In the genomic region with DNA sequence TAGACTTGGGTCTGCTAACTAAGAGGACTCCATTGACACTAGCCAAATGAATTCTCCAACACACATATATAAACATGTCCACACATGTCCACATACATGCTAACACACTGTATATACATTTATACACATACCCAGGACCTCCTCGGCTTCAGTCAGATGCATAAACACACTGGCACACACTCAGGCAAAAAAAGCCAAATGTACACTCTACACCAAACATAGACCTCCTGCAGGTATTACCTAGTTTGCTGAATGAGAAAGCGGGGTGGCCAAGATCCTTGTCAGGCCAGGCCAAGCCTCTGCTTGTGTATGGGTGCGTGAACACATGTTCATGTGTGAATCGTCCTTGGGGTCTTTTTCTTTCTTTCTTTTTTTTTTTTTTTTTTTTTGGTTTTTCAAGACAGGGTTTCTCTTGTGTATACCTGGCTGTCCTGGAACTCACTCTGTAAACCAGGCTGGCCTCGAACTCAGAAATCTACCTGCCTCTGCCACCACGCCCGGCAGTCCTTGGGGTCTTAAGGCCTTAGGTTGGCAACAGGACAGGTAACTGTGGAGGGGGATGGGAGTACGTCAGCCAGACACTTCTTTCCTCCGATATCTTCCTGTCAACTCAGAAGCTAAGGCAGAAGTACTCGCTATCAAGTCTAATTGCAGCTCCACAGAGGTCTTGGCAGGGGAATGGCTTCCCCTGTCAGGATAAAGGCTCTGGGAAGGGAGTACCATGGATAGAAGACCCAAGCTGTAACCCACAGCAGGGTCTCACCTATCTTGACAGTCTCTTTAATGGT, we compare ENCODE assay signal across 20 mouse cellular contexts. TPM values are rescaled to one million over a fixed set of nuclear protein-coding genes. Genes with fewer than 3 reads are reported as not detected.
DNase-seq lines count a peak whose midpoint lies in the region; ATAC-seq and TF ChIP-seq lines count a peak whose summit lies in the region.
"Had no signal": no experiment of that assay in that cellular context is flagged by ENCODE, and none has a peak within 500 bp of the region (broad histone marks: within the 10 kb centered on the region; RNA-seq: fewer than 3 reads in every experiment).

No protein-coding gene starts in this region.

- no peak for TF ChIP-seq CTCF in liver, adult 2 months (IDR thresholded peaks at IDR 0.05; ENCODE audit: low read depth, low read length)
- no peak for TF ChIP-seq CTCF in CH12.LX (conservative IDR thresholded peaks at IDR 0.05 in 1 of 2, IDR thresholded peaks at IDR 0.05 in 1 of 2; ENCODE audit: low read depth in 2 of 2, low read length in 2 of 2)

- no peak for TF ChIP-seq EP300 in CH12.LX (IDR thresholded peaks at IDR 0.05; ENCODE audit: low read length)

- no peak for TF ChIP-seq POLR2A in liver, adult 2 months (IDR thresholded peaks at IDR 0.05; ENCODE audit: extremely low read depth, insufficient read depth, low read length)
- TF ChIP-seq POLR2A in CH12.LX (IDR thresholded peaks at IDR 0.05; ENCODE audit: low read depth, low read length), result no peak

- no peak for DNase-seq in liver, adult 2 months (ENCODE audit: extremely low read depth, low read depth, low spot score)
- DNase-seq in liver, embryonic 11.5 days (ENCODE audit: low spot score), result no peak
- DNase-seq in CH12.LX (ENCODE audit: extremely low read depth), result no peak
- DNase-seq in ES-E14 (ENCODE audit: low read depth, low spot score), result no peak
- no peak for DNase-seq in lung, adult 18-20 months
- no peak for DNase-seq in gastrocnemius, adult 18-20 months (ENCODE audit: low spot score)
- DNase-seq: adrenal gland, postnatal 14 days; cerebellum, adult 11-12 months; cerebellum, adult 9-10 months; cerebellum, postnatal 25 days; gastrocnemius, postnatal 10 days; heart, adult 2 months had no signal

- no peaks in the 10 kb centered on the region for H3K79me2 ChIP-seq in liver, adult 2 months (ENCODE audit: control insufficient read depth, insufficient read depth, low read length)
- H3K79me2 ChIP-seq in CH12.LX (replicated peaks; ENCODE audit: control insufficient read depth, extremely low read depth, insufficient read depth, poor library complexity, severe bottlenecking), result no peaks in the 10 kb centered on the region

- H3K4me1 ChIP-seq in liver, adult 2 months (ENCODE audit: control insufficient read depth, insufficient read depth, low read length), result peaks cover 14% of the 10 kb centered on the region
- peaks cover 7% of the 10 kb centered on the region for H3K4me1 ChIP-seq in liver, embryonic 11.5 days (replicated peaks; ENCODE audit: control insufficient read depth, insufficient read depth, low read length)
- H3K4me1 ChIP-seq in CH12.LX (ENCODE audit: control insufficient read depth in 1 of 2, insufficient read depth in 2 of 2) (no peaks in the 10 kb centered on the region), ES-E14 (ENCODE audit: control insufficient read depth in 2 of 2, insufficient read depth in 2 of 2, low read length in 2 of 2, poor library complexity in 1 of 2) (peaks cover 3 to 23% of the 10 kb centered on the region in 2 experiments; a peak in 2 of 4 replicates)
- peaks cover 3% of the 10 kb centered on the region for H3K4me1 ChIP-seq in liver, embryonic 16.5 days (ENCODE audit: control insufficient read depth, low read depth, low read length)
- H3K4me1 ChIP-seq: embryonic facial prominence, embryonic 12.5 days; forebrain, embryonic 15.5 days; hindbrain, embryonic 15.5 days had no signal

- dilution Hi-C loops in CH12.LX (cut with MboI; ENCODE audit: extremely low pct_ligation_motif_present, extremely low pct_unique_long_range_greater_than_20kb, low sequenced_read_pairs), result no loop called here

- no peak overlapping the region for H3K9ac ChIP-seq in liver, adult 2 months (ENCODE audit: low read depth, low read length)
- H3K9ac ChIP-seq in liver, embryonic 11.5 days (ENCODE audit: low read depth, low read length), result no peak overlapping the region
- H3K9ac ChIP-seq in CH12.LX (ENCODE audit: insufficient read depth, low read depth) (no peak overlapping the region), ES-E14 (ENCODE audit: insufficient read depth, low read depth, low read length, poor library complexity, severe bottlenecking) (0 out of 2 replicates have a peak overlapping the region, but pooled peaks have one; percentile 15)
- H3K9ac ChIP-seq in liver, embryonic 16.5 days (ENCODE audit: low read depth, low read length), result no peak overlapping the region
- H3K9ac ChIP-seq: embryonic facial prominence, embryonic 12.5 days; forebrain, embryonic 15.5 days; heart, embryonic 12.5 days; hindbrain, embryonic 15.5 days had no signal

- TF ChIP-seq RAD21 in CH12.LX (IDR thresholded peaks at IDR 0.05; ENCODE audit: low read depth, low read length), result no peak

- in situ Hi-C loops in CH12.LX (cut with MboI; ENCODE audit: low pct_ligation_motif_present, low pct_unique_long_range_greater_than_20kb, low sequenced_read_pairs) (no loop called here), ES-E14 (cut with MboI; ENCODE audit: low sequenced_read_pairs in 2 of 2, unreplicated experiment in 2 of 2) (no loop called here)

- peaks cover 12% of the 10 kb centered on the region for H3K36me3 ChIP-seq in liver, adult 2 months (ENCODE audit: control insufficient read depth, insufficient read depth, low read length)
- H3K36me3 ChIP-seq in liver, embryonic 11.5 days (ENCODE audit: control insufficient read depth, insufficient read depth, low read length), result peaks cover 45% of the 10 kb centered on the region
- peaks cover 39 to 54% of the 10 kb centered on the region in 2 experiments for H3K36me3 ChIP-seq in CH12.LX (replicated peaks in 1 of 2; ENCODE audit: control insufficient read depth in 1 of 2, insufficient read depth in 1 of 2, low read length in 1 of 2)
- peaks cover 51% of the 10 kb centered on the region for H3K36me3 ChIP-seq in ES-E14 (ENCODE audit: control insufficient read depth, insufficient read depth, low read length, poor library complexity, severe bottlenecking)
- H3K36me3 ChIP-seq in liver, embryonic 16.5 days (ENCODE audit: control insufficient read depth, insufficient read depth), result peaks cover 32% of the 10 kb centered on the region

- no peak overlapping the region for H3K4me3 ChIP-seq in liver, adult 2 months (ENCODE audit: insufficient read depth, low read depth, low read length)
- H3K4me3 ChIP-seq in liver, embryonic 11.5 days (ENCODE audit: low read depth, low read length), result no peak overlapping the region
- no peak overlapping the region for H3K4me3 ChIP-seq in CH12.LX (replicated peaks in 1 of 3; ENCODE audit: low read depth in 2 of 3, low read length in 2 of 3, poor library complexity in 1 of 3)
- no peak overlapping the region for H3K4me3 ChIP-seq in ES-E14 (ENCODE audit: insufficient read depth in 1 of 2, low read depth in 1 of 2, low read length in 2 of 2, poor library complexity in 1 of 2, severe bottlenecking in 1 of 2)
- H3K4me3 ChIP-seq in liver, embryonic 16.5 days (ENCODE audit: low read depth, low read length), result no peak overlapping the region
- H3K4me3 ChIP-seq: embryonic facial prominence, embryonic 12.5 days; forebrain, embryonic 15.5 days; heart, adult 2 months; heart, embryonic 12.5 days; hindbrain, embryonic 10.5 days; hindbrain, embryonic 15.5 days had no signal

- peak overlapping the region; percentile 65 for H3K27ac ChIP-seq in liver, adult 2 months (replicated peaks; ENCODE audit: insufficient read depth, low read depth, low read length)
- no peak overlapping the region for H3K27ac ChIP-seq in liver, embryonic 11.5 days (ENCODE audit: low read depth, low read length)
- H3K27ac ChIP-seq in CH12.LX (ENCODE audit: insufficient read depth, low read depth) (no peak overlapping the region), ES-E14 (ENCODE audit: insufficient read depth, low read depth, low read length, poor library complexity, severe bottlenecking) (no peak overlapping the region)
- peak overlapping the region; percentile 51; the same call in 1 of the 2 replicates for H3K27ac ChIP-seq in liver, embryonic 16.5 days (ENCODE audit: low read length)
- H3K27ac ChIP-seq: embryonic facial prominence, embryonic 12.5 days; forebrain, embryonic 15.5 days; heart, adult 2 months; hindbrain, embryonic 10.5 days; hindbrain, embryonic 15.5 days had no signal

- 95% methylated on average over 10 of the region's 10 CpGs for WGBS in liver, adult 2 months
- 91% methylated on average over 10 of the region's 10 CpGs for WGBS in liver, embryonic 11.5 days
- 81% methylated on average over 10 of the region's 10 CpGs for WGBS in liver, embryonic 16.5 days (ENCODE audit: insufficient replicate concordance)

- no peak overlapping the region for H3K4me2 ChIP-seq in liver, embryonic 11.5 days
- H3K4me2 ChIP-seq in CH12.LX (ENCODE audit: insufficient read depth, low read depth, poor library complexity, severe bottlenecking), result no peak overlapping the region
- no peak overlapping the region for H3K4me2 ChIP-seq in liver, embryonic 16.5 days (ENCODE audit: low read depth, low read length)
- H3K4me2 ChIP-seq: embryonic facial prominence, embryonic 12.5 days; forebrain, embryonic 15.5 days; heart, embryonic 12.5 days; hindbrain, embryonic 15.5 days had no signal

- no peak for ATAC-seq in liver, embryonic 11.5 days (replicated peaks; ENCODE audit: low FRiP score)
- ATAC-seq in liver, embryonic 16.5 days (ENCODE audit: low read depth), result no peak
- ATAC-seq: activated CD4-positive, CD25-positive, alpha-beta regulatory T cell, adult 4 months; forebrain, embryonic 15.5 days; Patski had no signal

- H3K27me3 ChIP-seq in liver, adult 2 months (ENCODE audit: control insufficient read depth, insufficient read depth, low read length), result no peaks in the 10 kb centered on the region
- no peaks in the 10 kb centered on the region for H3K27me3 ChIP-seq in liver, embryonic 11.5 days (replicated peaks; ENCODE audit: control insufficient read depth, insufficient read depth, low read length)
- H3K27me3 ChIP-seq in CH12.LX (replicated peaks), result no peaks in the 10 kb centered on the region
- H3K27me3 ChIP-seq in liver, embryonic 16.5 days (ENCODE audit: control insufficient read depth, insufficient read depth, low read depth, low read length), result no peaks in the 10 kb centered on the region
- H3K27me3 ChIP-seq: embryonic facial prominence, embryonic 12.5 days; forebrain, embryonic 15.5 days; heart, embryonic 12.5 days; hindbrain, embryonic 15.5 days; Patski had no signal

- no peaks in the 10 kb centered on the region for H3K9me3 ChIP-seq in liver, embryonic 11.5 days (ENCODE audit: control insufficient read depth, low read length)
- H3K9me3 ChIP-seq in CH12.LX (replicated peaks; ENCODE audit: low read length), result peaks cover 9% of the 10 kb centered on the region
- no peaks in the 10 kb centered on the region for H3K9me3 ChIP-seq in ES-E14 (ENCODE audit: control insufficient read depth, insufficient read depth, low read depth, low read length)
- no peaks in the 10 kb centered on the region for H3K9me3 ChIP-seq in liver, embryonic 16.5 days (replicated peaks; ENCODE audit: control insufficient read depth, low read length)
- H3K9me3 ChIP-seq: forebrain, embryonic 15.5 days; hindbrain, embryonic 15.5 days had no signal

RNA-seq across cellular contexts. Expression of a gene that starts 14.3 kb away (rescaled TPM):
- total RNA-seq in liver, adult 2 months (2014; rRNA removed), result 1.1 and 2.1 TPM in 2 replicates
- 5.0 and 11.7 TPM in 2 replicates for polyA plus RNA-seq in liver, adult 2 months (2012; rRNA removed)
- 73.2 and 77.2 TPM in 2 replicates for polyA plus RNA-seq in liver, embryonic 11.5 days (2014; fragmentation: Nextera tagmentation; extraction: Ambion mirVana)
- total RNA-seq in CH12.LX (2012; rRNA removed), result 21.2 and 26.1 TPM in 2 replicates
- 9.2 and 13.0 TPM in 2 replicates for total RNA-seq in CH12.LX (2014; rRNA removed)
- polyA plus RNA-seq in CH12.LX (2012; ENCODE audit: insufficient read length, low read depth), result 65.0 and 68.7 TPM in 2 replicates
- total RNA-seq in ES-E14 (2012; rRNA removed), result 68.4 and 75.1 TPM in 2 replicates
- polyA plus RNA-seq in liver, embryonic 16.5 days (2015; fragmentation: Nextera tagmentation; extraction: Ambion mirVana), result 12.8 and 13.7 TPM in 2 replicates
- total RNA-seq in gastrocnemius, adult 18-20 months (2021), result 10 to 100 TPM; 14.9 to 15.1 TPM

RNA-seq across cellular contexts. Expression of a gene that starts 14.6 kb away (rescaled TPM):
- total RNA-seq in liver, adult 2 months (2014; rRNA removed), result 14.9 and 18.1 TPM in 2 replicates
- polyA plus RNA-seq in liver, adult 2 months (2012; rRNA removed), result 27.9 and 42.1 TPM in 2 replicates
- 67.5 and 78.9 TPM in 2 replicates for polyA plus RNA-seq in liver, embryonic 11.5 days (2014; fragmentation: Nextera tagmentation; extraction: Ambion mirVana)
- 56.9 and 63.1 TPM in 2 replicates for total RNA-seq in CH12.LX (2012; rRNA removed)
- 59.2 and 67.6 TPM in 2 replicates for total RNA-seq in CH12.LX (2014; rRNA removed)
- polyA plus RNA-seq in CH12.LX (2012; ENCODE audit: insufficient read length, low read depth), result 114 and 120 TPM in 2 replicates
- total RNA-seq in ES-E14 (2012; rRNA removed), result 123 and 207 TPM in 2 replicates
- 20.2 and 23.1 TPM in 2 replicates for polyA plus RNA-seq in liver, embryonic 16.5 days (2015; fragmentation: Nextera tagmentation; extraction: Ambion mirVana)
- 10 to 100 TPM; 15.5 to 15.8 TPM for total RNA-seq in gastrocnemius, adult 18-20 months (2021)

RNA-seq across cellular contexts. Expression of a gene that starts 27.1 kb away (rescaled TPM):
- 2.3 and 2.9 TPM in 2 replicates for total RNA-seq in liver, adult 2 months (2014; rRNA removed)
- polyA plus RNA-seq in liver, adult 2 months (2012; rRNA removed), result 3.2 TPM in 2 replicates
- polyA plus RNA-seq in liver, embryonic 11.5 days (2014; fragmentation: Nextera tagmentation; extraction: Ambion mirVana), result 4.9 and 5.4 TPM in 2 replicates
- total RNA-seq in CH12.LX (2012; rRNA removed), result 10.5 and 10.6 TPM in 2 replicates
- total RNA-seq in CH12.LX (2014; rRNA removed), result 6.0 and 6.7 TPM in 2 replicates
- 5.1 and 5.8 TPM in 2 replicates for polyA plus RNA-seq in CH12.LX (2012; ENCODE audit: insufficient read length, low read depth)
- total RNA-seq in ES-E14 (2012; rRNA removed), result 4.9 and 6.9 TPM in 2 replicates
- polyA plus RNA-seq in liver, embryonic 16.5 days (2015; fragmentation: Nextera tagmentation; extraction: Ambion mirVana), result 2.4 and 2.8 TPM in 2 replicates
- 1 to 10 TPM; 3.6 to 3.9 TPM for total RNA-seq in gastrocnemius, adult 18-20 months (2021)

RNA-seq across cellular contexts. Expression of a gene that starts 32.1 kb away (rescaled TPM):
- total RNA-seq in liver, adult 2 months (2014; rRNA removed), result 3.8 and 4.2 TPM in 2 replicates
- 4.9 and 5.2 TPM in 2 replicates for polyA plus RNA-seq in liver, adult 2 months (2012; rRNA removed)
- polyA plus RNA-seq in liver, embryonic 11.5 days (2014; fragmentation: Nextera tagmentation; extraction: Ambion mirVana), result 9.2 and 12.2 TPM in 2 replicates
- 1.9 and 2.2 TPM in 2 replicates for total RNA-seq in CH12.LX (2012; rRNA removed)
- 1.1 and 1.3 TPM in 2 replicates for total RNA-seq in CH12.LX (2014; rRNA removed)
- polyA plus RNA-seq in CH12.LX (2012; ENCODE audit: insufficient read length, low read depth), result 4.3 and 4.9 TPM in 2 replicates
- 8.0 and 10.1 TPM in 2 replicates for total RNA-seq in ES-E14 (2012; rRNA removed)
- polyA plus RNA-seq in liver, embryonic 16.5 days (2015; fragmentation: Nextera tagmentation; extraction: Ambion mirVana), result 4.0 and 4.7 TPM in 2 replicates
- 10 to 100 TPM; 11.9 to 12.6 TPM for total RNA-seq in gastrocnemius, adult 18-20 months (2021)

RNA-seq across cellular contexts. Expression of a gene that starts 45.3 kb away (rescaled TPM):
- 3.4 and 3.8 TPM in 2 replicates for total RNA-seq in liver, adult 2 months (2014; rRNA removed)
- 5.6 and 7.3 TPM in 2 replicates for polyA plus RNA-seq in liver, adult 2 months (2012; rRNA removed)
- polyA plus RNA-seq in liver, embryonic 11.5 days (2014; fragmentation: Nextera tagmentation; extraction: Ambion mirVana), result 211 TPM in 2 replicates
- total RNA-seq in CH12.LX (2012; rRNA removed) (88.0 and 137 TPM in 2 replicates), CH12.LX (2014; rRNA removed) (96.0 and 99.2 TPM in 2 replicates), ES-E14 (2012; rRNA removed) (134 and 140 TPM in 2 replicates)
- 333 and 358 TPM in 2 replicates for polyA plus RNA-seq in CH12.LX (2012; ENCODE audit: insufficient read length, low read depth)
- polyA plus RNA-seq in liver, embryonic 16.5 days (2015; fragmentation: Nextera tagmentation; extraction: Ambion mirVana), result 38.5 and 41.9 TPM in 2 replicates
- total RNA-seq in gastrocnemius, adult 18-20 months (2021), result 10 to 100 TPM; 22.4 to 24.7 TPM

Comparison
In these comparisons a context has a peak if more than half of its experiments do, and no peak if none do; other contexts are left out.
1. H3K27ac ChIP-seq: peak in liver, adult 2 months (single experiment) and liver, embryonic 16.5 days (single experiment); none in liver, embryonic 11.5 days (single experiment), CH12.LX (single experiment) and ES-E14 (single experiment).